Mouse (Mus musculus) hindbrain, embryonic 14.5 days (tissue): ENCODE results near the gene Mllt3. TPM values are rescaled to one million over a fixed set of nuclear protein-coding genes. Genes with fewer than 3 reads are reported as not detected.

ENCODE experiments used
- ATAC-seq: fragments of 200-750 bp; cut with Nextera tagmentation; 2 replicates; pipeline ENCODE4 v1.8.0; 2017; ENCODE audit warnings: moderate number of reproducible peaks, mild to moderate bottlenecking, moderate TSS enrichment, moderate library complexity; ENCODE audit not compliant: low FRiP score
- DNase-seq: peaks from one replicate; pipeline ENCODE4 v3.0.0-alpha.2; 2015; ENCODE audit warnings: low spot score
- H3K27ac ChIP-seq: fragments of 300-500 bp; sonication (generic); 2 replicates; pipeline ENCODE4 v1.5.1; 2014; ENCODE audit warnings: mild to moderate bottlenecking, moderate library complexity
- H3K27me3 ChIP-seq: fragments of 300-500 bp; sonication (generic); 2 replicates; pipeline ENCODE4 v1.6.1; 2014; ENCODE audit warnings: mild to moderate bottlenecking, low read length, mixed read lengths; ENCODE audit not compliant: control insufficient read depth, insufficient read depth
- H3K36me3 ChIP-seq: fragments of 300-500 bp; sonication (generic); replicated peaks from 2 replicates; pipeline ENCODE4 v1.6.1; 2014; ENCODE audit not compliant: control insufficient read depth, insufficient read depth
- H3K4me1 ChIP-seq: fragments of 300-500 bp; sonication (generic); replicated peaks from 2 replicates; pipeline ENCODE4 v1.6.1; 2014; ENCODE audit warnings: antibody characterized with exemption, low read length, mixed read lengths; ENCODE audit not compliant: control insufficient read depth, insufficient read depth
- H3K4me2 ChIP-seq: fragments of 300-500 bp; sonication (generic); replicated peaks from 2 replicates; pipeline ENCODE4 v1.6.1; 2014; ENCODE audit warnings: mild to moderate bottlenecking, moderate library complexity
- H3K4me3 ChIP-seq: fragments of 300-500 bp; sonication (generic); replicated peaks from 2 replicates; pipeline ENCODE4 v1.5.1; 2014; ENCODE audit warnings: mild to moderate bottlenecking, low read length
- H3K9ac ChIP-seq: fragments of 300-500 bp; sonication (generic); 2 replicates; pipeline ENCODE4 v1.6.1; 2014
- H3K9me3 ChIP-seq: fragments of 300-500 bp; sonication (generic); 2 replicates; pipeline ENCODE4 v1.6.1; 2016; ENCODE audit warnings: low read length; ENCODE audit not compliant: control insufficient read depth
- WGBS: fragments of 180-500 bp; shearing (Covaris S2); extraction: QIAGEN DNeasy Blood & Tissue Kit; methylation state at CpG from one replicate; pipeline ENCODE4 v1.1.7; 2014; 5-methylcytosine and 5-hydroxymethylcytosine counted together
- polyA plus RNA-seq: library from polyadenylated mRNA; unstranded; fragments of >200 nt; fragmentation: Nextera tagmentation; extraction: Ambion mirVana; gene quantifications from 2 replicates; pipeline ENCODE4 v1.2.1, GENCODE M21; 2014

Mllt3 gene
- polyA plus RNA-seq, 1 experiment from 2014 or later: 72.9 TPM

- no peak overlapping the region for H3K4me2 ChIP-seq
- no peaks in the 10 kb centered on the region for H3K27me3 ChIP-seq
- ATAC-seq (no peak), DNase-seq (no peak)
- no peaks in the 10 kb centered on the region for H3K36me3 ChIP-seq
- H3K4me1 ChIP-seq: no peaks in the 10 kb centered on the region; the same call in 1 of the 2 replicates
- no peak overlapping the region for H3K9ac ChIP-seq
- WGBS: 91% methylated on average over 13 of the region's 13 CpGs
- no peak overlapping the region for H3K27ac ChIP-seq
- H3K4me3 ChIP-seq: no peak overlapping the region
- H3K9me3 ChIP-seq: no peaks in the 10 kb centered on the region
Measured at GRCm38 (mm10) chr4:87963055-87963772, 70.0 kb downstream of the Mllt3 start.

- no peak overlapping the region for H3K4me3 ChIP-seq
- H3K27ac ChIP-seq: no peak overlapping the region
- no peak overlapping the region for H3K4me2 ChIP-seq
- WGBS: 83% methylated on average over 6 of the region's 6 CpGs
- no peak for ATAC-seq
- no peaks in the 10 kb centered on the region for H3K36me3 ChIP-seq
- DNase-seq: no peak
- no peak overlapping the region for H3K9ac ChIP-seq
- H3K27me3 ChIP-seq: no peaks in the 10 kb centered on the region
- H3K9me3 ChIP-seq: no peaks in the 10 kb centered on the region
- H3K4me1 ChIP-seq: no peaks in the 10 kb centered on the region; the same call in 1 of the 2 replicates
Measured at GRCm38 (mm10) chr4:87961872-87962271, 71.3 kb downstream of the Mllt3 start.

GRCm38 (mm10) chr4:87957852-87958251 is 75.3 kb downstream of the Mllt3 start:
- H3K9me3 ChIP-seq: no peaks in the 10 kb centered on the region
- DNase-seq (no peak), ATAC-seq (no peak)
- H3K9ac ChIP-seq: no peak overlapping the region
- no peaks in the 10 kb centered on the region for H3K36me3 ChIP-seq
- no peak overlapping the region for H3K27ac ChIP-seq
- H3K4me2 ChIP-seq: no peak overlapping the region
- peaks cover 11% of the 10 kb centered on the region for H3K4me1 ChIP-seq
- no peak overlapping the region for H3K4me3 ChIP-seq
- WGBS: 72% methylated on average over 3 of the region's 3 CpGs
- H3K27me3 ChIP-seq: no peaks in the 10 kb centered on the region

DNA sequence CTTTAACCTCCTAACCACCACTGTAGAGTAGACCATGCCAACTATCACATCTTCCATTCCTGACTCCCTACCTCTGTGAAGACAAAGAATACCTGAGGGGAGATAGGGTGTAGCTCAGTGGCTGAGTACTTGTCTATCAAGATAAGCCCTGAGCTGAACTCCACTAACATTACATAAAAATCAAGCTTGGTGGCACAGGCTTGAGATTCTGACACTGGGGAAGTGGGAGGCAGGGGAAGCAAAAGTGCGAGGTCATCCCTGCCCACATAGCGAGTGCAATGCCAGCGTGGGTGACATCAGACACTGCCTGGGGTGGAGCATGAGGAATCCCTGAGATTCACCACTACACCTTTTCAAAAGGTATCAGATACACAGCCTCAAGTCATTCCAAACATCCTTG is 76.0 kb downstream of the Mllt3 start:
- WGBS: 87% methylated on average over 3 of the region's 3 CpGs
- Histone ChIP-seq H3K9ac (no peak overlapping the region), H3K9me3 (no peaks in the 10 kb centered on the region)

GRCm38 (mm10) chr4:87955132-87955531 is 78.0 kb downstream of the Mllt3 start:
- DNase-seq (no peak), ATAC-seq (no peak)
- 93% methylated on average over 2 of the region's 2 CpGs for WGBS
- Histone ChIP-seq H3K27ac (no peak overlapping the region), H3K4me3 (no peak overlapping the region), H3K4me1 (peaks cover 11% of the 10 kb centered on the region), H3K9ac (no peak overlapping the region), H3K27me3 (no peaks in the 10 kb centered on the region), H3K36me3 (no peaks in the 10 kb centered on the region), H3K9me3 (no peaks in the 10 kb centered on the region), H3K4me2 (no peak overlapping the region)

More for the DNA sequence above, 76.0 kb downstream of the Mllt3 start:
- no peak for ATAC-seq
- no peak overlapping the region for H3K4me3 ChIP-seq
- H3K36me3 ChIP-seq: no peaks in the 10 kb centered on the region
- no peaks in the 10 kb centered on the region for H3K27me3 ChIP-seq
- no peak for DNase-seq
- H3K27ac ChIP-seq: no peak overlapping the region
- H3K4me2 ChIP-seq: no peak overlapping the region
- H3K4me1 ChIP-seq: peaks cover 11% of the 10 kb centered on the region

GRCm38 (mm10) chr4:87954421-87955083 is 78.6 kb downstream of the Mllt3 start:
- ATAC-seq (peak; percentile 34; the same call in 1 of the 2 replicates), DNase-seq (no peak)
- peaks cover 11% of the 10 kb centered on the region for H3K4me1 ChIP-seq
- H3K4me2 ChIP-seq: no peak overlapping the region
- H3K4me3 ChIP-seq: no peak overlapping the region
- no peaks in the 10 kb centered on the region for H3K9me3 ChIP-seq
- H3K9ac ChIP-seq: no peak overlapping the region
- no peaks in the 10 kb centered on the region for H3K27me3 ChIP-seq
- WGBS: 67% methylated on average over 7 of the region's 7 CpGs
- H3K27ac ChIP-seq: 0 out of 2 replicates have a peak overlapping the region, but pooled peaks have one; percentile 29
- no peaks in the 10 kb centered on the region for H3K36me3 ChIP-seq

DNA sequence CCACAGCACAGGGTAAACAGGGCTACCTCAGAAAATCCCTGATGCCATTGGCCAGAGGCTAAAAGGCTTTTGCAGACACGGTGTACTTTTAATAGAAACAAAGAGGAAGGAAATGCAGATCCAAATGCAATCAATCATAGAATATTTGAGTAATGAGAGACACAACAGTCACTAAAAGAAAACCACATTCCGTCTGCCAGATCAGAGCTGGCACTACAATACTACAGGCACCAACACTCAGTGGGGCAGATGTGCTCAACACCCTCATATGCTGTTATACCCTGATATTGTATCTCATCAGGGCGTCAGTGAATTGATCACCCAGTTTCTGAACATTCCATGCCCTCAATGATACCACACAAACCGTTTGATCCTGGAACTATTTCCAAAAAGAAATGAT is 79.4 kb downstream of the Mllt3 start:
- H3K4me1 ChIP-seq: peaks cover 11% of the 10 kb centered on the region
- ATAC-seq (no peak), DNase-seq (no peak)
- no peaks in the 10 kb centered on the region for H3K36me3 ChIP-seq
- H3K9me3 ChIP-seq: no peaks in the 10 kb centered on the region
- H3K9ac ChIP-seq: no peak overlapping the region
- H3K4me2 ChIP-seq: no peak overlapping the region
- H3K27ac ChIP-seq: no peak overlapping the region
- 70% methylated on average over 4 of the region's 4 CpGs for WGBS
- no peaks in the 10 kb centered on the region for H3K27me3 ChIP-seq
- no peak overlapping the region for H3K4me3 ChIP-seq

- 81% methylated on average over 4 of the region's 4 CpGs for WGBS
- DNase-seq (no peak), ATAC-seq (no peak)
- Histone ChIP-seq H3K9me3 (no peaks in the 10 kb centered on the region), H3K4me2 (no peak overlapping the region), H3K9ac (no peak overlapping the region), H3K4me3 (no peak overlapping the region), H3K27me3 (no peaks in the 10 kb centered on the region), H3K4me1 (peaks cover 11% of the 10 kb centered on the region), H3K27ac (no peak overlapping the region), H3K36me3 (no peaks in the 10 kb centered on the region)
Measured at GRCm38 (mm10) chr4:87953268-87953667, 79.9 kb downstream of the Mllt3 start.

- Histone ChIP-seq H3K4me3 (no peak overlapping the region), H3K27ac (no peak overlapping the region), H3K36me3 (no peaks in the 10 kb centered on the region), H3K9me3 (no peaks in the 10 kb centered on the region), H3K4me1 (peaks cover 7% of the 10 kb centered on the region), H3K27me3 (no peaks in the 10 kb centered on the region), H3K4me2 (no peak overlapping the region), H3K9ac (no peak overlapping the region)
- WGBS: 79% methylated on average over 6 of the region's 6 CpGs
- ATAC-seq: no peak
- DNase-seq: no peak
Measured at GRCm38 (mm10) chr4:87949451-87949850, 83.7 kb downstream of the Mllt3 start.
